10 mouse cellular contexts compared by ENCODE assay signal in the genomic region with DNA sequence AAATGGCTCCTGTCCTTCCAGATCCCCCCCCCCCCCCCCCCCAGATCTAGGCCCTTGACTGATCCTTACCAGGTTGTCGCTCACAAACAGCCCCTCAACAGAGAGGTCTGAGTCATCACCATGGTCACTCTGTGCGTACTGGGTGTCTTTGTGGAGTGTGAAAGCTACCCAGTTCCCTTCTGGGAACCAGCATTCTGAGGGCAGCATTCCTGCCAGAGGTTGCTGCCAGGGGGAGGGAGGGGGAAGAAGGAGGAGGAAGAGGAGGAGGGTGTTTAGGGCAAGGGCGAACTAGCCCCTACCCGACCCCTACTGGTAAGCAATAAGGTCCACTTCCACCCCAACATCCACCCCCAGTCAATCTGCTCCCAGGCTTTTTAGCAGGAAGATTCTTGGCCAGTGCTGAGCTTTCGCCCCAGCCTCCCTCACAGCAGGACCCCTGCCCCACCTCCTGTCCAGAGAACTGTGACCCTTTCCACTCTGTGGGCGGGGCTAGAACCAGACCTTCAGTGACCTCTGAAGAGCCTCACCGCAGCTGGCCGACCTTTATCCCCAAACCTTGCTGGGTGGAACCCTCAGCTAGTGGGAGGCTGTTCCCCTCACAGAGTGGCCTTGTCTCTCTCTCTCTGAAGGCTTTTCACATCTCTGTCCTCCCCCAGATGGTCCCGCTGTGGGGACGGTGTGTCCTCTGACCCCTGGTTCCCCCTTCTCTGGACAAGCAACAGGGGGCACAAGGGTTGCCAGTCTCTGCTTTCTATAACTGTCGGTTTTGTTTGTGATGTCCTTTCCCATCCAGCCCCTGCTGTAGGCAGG.
DNase-seq lines count a peak whose midpoint lies in the region; ATAC-seq and TF ChIP-seq lines count a peak whose summit lies in the region.
"Had no signal": no experiment of that assay in that cellular context is flagged by ENCODE, and none has a peak within 500 bp of the region (broad histone marks: within the 10 kb centered on the region; RNA-seq: fewer than 3 reads in every experiment).

No protein-coding gene starts in this region.

- TF ChIP-seq CTCF in lung, postnatal 0 days (IDR thresholded peaks at IDR 0.05) = no peak

- H3K4me2 ChIP-seq in forebrain, embryonic 15.5 days (replicated peaks) = no peak overlapping the region
- H3K4me2 ChIP-seq in forebrain, embryonic 11.5 days (ENCODE audit: low read depth, low read length, severe bottlenecking) = no peak overlapping the region
- no peak overlapping the region for H3K4me2 ChIP-seq in lung, postnatal 0 days (replicated peaks; ENCODE audit: low read depth, low read length)
- no peak overlapping the region for H3K4me2 ChIP-seq in stomach, embryonic 16.5 days (ENCODE audit: low read depth, low read length)
- H3K4me2 ChIP-seq: heart, embryonic 13.5 days; lung, embryonic 14.5 days had no signal

- 17% methylated on average over 11 of the region's 11 CpGs for WGBS in forebrain, embryonic 15.5 days
- WGBS in forebrain, embryonic 11.5 days = 7% methylated on average over 11 of the region's 11 CpGs
- WGBS in lung, postnatal 0 days = 18% methylated on average over 10 of the region's 11 CpGs
- 20% methylated on average over 10 of the region's 11 CpGs for WGBS in stomach, embryonic 16.5 days

- 0 out of 2 replicates have a peak, but pooled peaks cover 7% of the 10 kb centered on the region for H3K27me3 ChIP-seq in forebrain, embryonic 15.5 days
- peaks cover 2% of the 10 kb centered on the region; the same call in 1 of the 2 replicates for H3K27me3 ChIP-seq in forebrain, embryonic 11.5 days (ENCODE audit: control insufficient read depth, insufficient read depth, low read length)
- H3K27me3 ChIP-seq in lung, postnatal 0 days (replicated peaks; ENCODE audit: insufficient read depth, low read length) = no peaks in the 10 kb centered on the region
- H3K27me3 ChIP-seq in stomach, embryonic 16.5 days (ENCODE audit: control insufficient read depth, insufficient read depth, low read length) = no peaks in the 10 kb centered on the region
- H3K27me3 ChIP-seq: heart, embryonic 13.5 days had no signal

- no peak overlapping the region for H3K27ac ChIP-seq in forebrain, embryonic 15.5 days (replicated peaks)
- no peak overlapping the region for H3K27ac ChIP-seq in forebrain, embryonic 11.5 days (ENCODE audit: low read depth, low read length)
- no peak overlapping the region for H3K27ac ChIP-seq in lung, postnatal 0 days (ENCODE audit: low read length)
- no peak overlapping the region for H3K27ac ChIP-seq in stomach, embryonic 16.5 days (ENCODE audit: low read length)
- H3K27ac ChIP-seq: heart, embryonic 13.5 days had no signal

- no peaks in the 10 kb centered on the region for H3K36me3 ChIP-seq in forebrain, embryonic 15.5 days
- no peaks in the 10 kb centered on the region for H3K36me3 ChIP-seq in forebrain, embryonic 11.5 days (ENCODE audit: control insufficient read depth, insufficient read depth, low read length)
- no peaks in the 10 kb centered on the region for H3K36me3 ChIP-seq in lung, postnatal 0 days (ENCODE audit: insufficient read depth, low read length)
- no peaks in the 10 kb centered on the region for H3K36me3 ChIP-seq in stomach, embryonic 16.5 days (ENCODE audit: control insufficient read depth, insufficient read depth, low read length)
- H3K36me3 ChIP-seq: heart, embryonic 13.5 days had no signal

- peaks cover 16% of the 10 kb centered on the region for H3K4me1 ChIP-seq in forebrain, embryonic 15.5 days
- H3K4me1 ChIP-seq in forebrain, embryonic 11.5 days (replicated peaks; ENCODE audit: control insufficient read depth, insufficient read depth, low read length) = peaks cover 2% of the 10 kb centered on the region; the same call in 1 of the 2 replicates
- no peaks in the 10 kb centered on the region for H3K4me1 ChIP-seq in lung, postnatal 0 days (ENCODE audit: insufficient read depth, low read depth, low read length)
- peaks cover 12% of the 10 kb centered on the region; the same call in 1 of the 2 replicates for H3K4me1 ChIP-seq in stomach, embryonic 16.5 days (ENCODE audit: control insufficient read depth, insufficient read depth, low read length)

- ATAC-seq in forebrain, embryonic 15.5 days (replicated peaks) = 0 out of 2 replicates have a peak, but pooled peaks have one; percentile 6
- ATAC-seq in forebrain, embryonic 11.5 days (replicated peaks; ENCODE audit: low FRiP score) = no peak
- 0 out of 2 replicates have a peak, but pooled peaks have one; percentile 14 for ATAC-seq in lung, postnatal 0 days
- peak; percentile 22; the same call in 1 of the 2 replicates for ATAC-seq in stomach, embryonic 16.5 days (ENCODE audit: insufficient read depth, low FRiP score)
- no peak for ATAC-seq in inflammation-experienced regulatory T-cells, adult 6 months

- H3K9me3 ChIP-seq in forebrain, embryonic 15.5 days = no peaks in the 10 kb centered on the region
- no peaks in the 10 kb centered on the region for H3K9me3 ChIP-seq in forebrain, embryonic 11.5 days (ENCODE audit: control insufficient read depth, low read length)
- no peaks in the 10 kb centered on the region for H3K9me3 ChIP-seq in lung, postnatal 0 days (ENCODE audit: low read length)
- H3K9me3 ChIP-seq in stomach, embryonic 16.5 days (replicated peaks; ENCODE audit: control insufficient read depth, low read length) = no peaks in the 10 kb centered on the region
- H3K9me3 ChIP-seq: heart, embryonic 13.5 days had no signal

- H3K4me3 ChIP-seq in forebrain, embryonic 15.5 days = no peak overlapping the region
- H3K4me3 ChIP-seq in forebrain, embryonic 11.5 days (ENCODE audit: low read depth, low read length) = no peak overlapping the region
- no peak overlapping the region for H3K4me3 ChIP-seq in lung, postnatal 0 days (ENCODE audit: low read depth, low read length)
- H3K4me3 ChIP-seq in stomach, embryonic 16.5 days (replicated peaks; ENCODE audit: low read length) = no peak overlapping the region
- H3K4me3 ChIP-seq: heart, embryonic 13.5 days had no signal

- no peak for DNase-seq in forebrain, embryonic 11.5 days (ENCODE audit: low spot score)
- DNase-seq in lung, postnatal 0 days (ENCODE audit: low spot score) = no peak
- DNase-seq in lung, postnatal 4 days = no peak
- DNase-seq in liver = peak; percentile 61
- DNase-seq in urinary bladder, adult 2 months (ENCODE audit: low spot score) = no peak
- DNase-seq: lung, embryonic 14.5 days had no signal

- no peak for TF ChIP-seq EP300 in lung, postnatal 0 days (IDR thresholded peaks at IDR 0.05)

- H3K9ac ChIP-seq in forebrain, embryonic 15.5 days (replicated peaks) = no peak overlapping the region
- H3K9ac ChIP-seq in forebrain, embryonic 11.5 days (ENCODE audit: low read length) = no peak overlapping the region
- no peak overlapping the region for H3K9ac ChIP-seq in lung, postnatal 0 days (replicated peaks; ENCODE audit: low read depth)
- H3K9ac ChIP-seq in stomach, embryonic 16.5 days (ENCODE audit: low read length) = no peak overlapping the region; the same call in 1 of the 2 replicates
- H3K9ac ChIP-seq: heart, embryonic 13.5 days; lung, embryonic 14.5 days had no signal

Comparison
In these comparisons a context has a peak if more than half of its experiments do, and no peak if none do; other contexts are left out.
1. ATAC-seq: peak in forebrain, embryonic 15.5 days (single experiment), lung, postnatal 0 days (single experiment) and stomach, embryonic 16.5 days (single experiment); none in forebrain, embryonic 11.5 days (single experiment) and inflammation-experienced regulatory T-cells, adult 6 months (single experiment).